Mouse (Mus musculus) megakaryocyte progenitor cell, adult 5-6 weeks (primary cell): Measurements from ENCODE around the gene Rnf185. TPM values are rescaled to one million over a fixed set of nuclear protein-coding genes. Genes with fewer than 3 reads are reported as not detected.

ENCODE experiments used
- ATAC-seq: replicated peaks from 2 replicates; pipeline ENCODE4 v1.8.0; 2016; ENCODE audit warnings: mild to moderate bottlenecking, moderate TSS enrichment, inconsistent platforms; ENCODE audit not compliant: poor library complexity
- total RNA-seq, 2 experiments: library from RNA; stranded (forward) in 1 of 2; stranded (reverse) in 1 of 2; fragments of 157-497, 149-512 nt in 1 of 2; fragments of 200-1000 nt in 1 of 2; gene quantifications; 2 replicates each; pipeline versions ENCODE4 v1.2.3 to v1.2.4; 2015 to 2017

Gene Rnf185
- total RNA-seq, 2 experiments from 2014 or later, result 15.3 to 16.3 TPM

- peak; percentile 79 for ATAC-seq
Observed at GRCm38 (mm10) chr11:3444875-3445274, 7.3 kb downstream of the Rnf185 start.

DNA sequence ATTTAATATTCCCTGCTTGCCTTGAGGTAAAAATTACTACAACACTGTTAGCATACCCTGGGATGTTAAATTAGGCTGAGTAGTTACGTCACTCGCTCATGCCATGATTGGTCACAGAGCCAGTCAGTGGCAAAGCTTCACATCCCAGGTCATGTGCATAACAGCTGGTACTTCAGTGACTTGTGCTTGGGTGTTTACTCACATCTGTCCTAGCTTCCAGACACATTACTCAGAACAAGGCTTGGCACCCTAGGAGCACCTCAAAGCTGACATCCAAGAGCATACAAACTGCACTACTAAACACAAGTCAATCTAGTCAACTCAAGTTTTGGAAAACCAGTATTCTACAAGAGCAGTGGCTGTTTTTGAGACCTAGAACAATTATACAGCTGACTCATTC, 9.1 kb downstream of the Rnf185 start:
- ATAC-seq, result no peak

DNA sequence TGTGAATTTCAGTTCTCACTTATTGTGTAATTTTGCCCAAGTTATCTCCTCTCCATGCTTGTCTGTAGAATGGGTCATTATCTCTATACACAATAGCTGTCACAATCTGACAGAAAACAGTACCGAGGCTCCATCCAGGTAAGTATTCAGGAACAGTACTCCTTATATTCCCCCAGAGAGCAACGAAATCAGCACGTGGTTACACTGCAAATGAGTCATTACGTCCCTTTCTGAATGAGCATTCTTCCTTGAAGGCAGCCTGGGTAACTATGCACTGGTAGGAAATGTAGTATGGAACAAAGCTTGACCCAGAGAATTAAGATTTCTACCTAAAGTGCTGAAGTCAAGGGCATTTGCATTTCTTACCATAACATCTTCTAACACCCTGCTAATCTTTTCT, 9.5 kb downstream of the Rnf185 start:
- no peak for ATAC-seq

DNA sequence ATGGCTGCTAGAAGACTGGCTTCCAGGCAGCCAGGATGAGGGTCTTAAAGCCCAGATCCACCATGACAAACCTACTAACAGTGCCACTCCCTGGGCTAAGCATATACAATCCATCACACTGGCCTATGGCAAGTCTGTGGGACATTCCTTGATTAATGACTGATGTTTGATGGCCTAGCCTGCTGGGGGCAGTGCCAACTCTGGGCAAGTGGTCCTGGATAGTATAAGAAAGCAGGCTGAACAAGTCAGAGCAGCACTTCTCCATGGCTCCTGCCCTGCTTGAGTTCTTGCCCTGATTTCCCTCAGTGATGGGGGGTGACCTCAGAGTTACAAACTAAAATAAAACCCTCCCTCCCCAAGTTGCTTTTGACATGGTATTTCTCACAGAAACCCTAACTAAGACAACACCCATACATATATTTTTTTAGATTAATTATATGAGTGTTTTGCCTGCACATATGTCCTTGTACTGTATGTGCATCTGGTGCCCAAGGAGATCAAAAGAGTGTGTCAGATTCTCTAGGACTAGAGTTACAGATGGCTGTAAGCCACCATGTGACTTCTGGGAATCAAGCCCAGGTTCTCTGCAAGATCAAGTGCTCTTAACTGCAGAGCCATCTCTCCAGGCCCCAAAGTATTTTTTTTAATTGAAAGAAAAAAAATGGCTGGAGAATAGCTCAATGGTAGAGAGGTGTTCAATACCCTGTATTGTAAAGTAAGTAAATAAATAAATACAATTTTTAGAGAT, 10.3 kb downstream of the Rnf185 start:
- ATAC-seq, result no peak

GRCm38 (mm10) chr11:3437621-3438020, 14.5 kb downstream of the Rnf185 start:
- no peak for ATAC-seq

DNA sequence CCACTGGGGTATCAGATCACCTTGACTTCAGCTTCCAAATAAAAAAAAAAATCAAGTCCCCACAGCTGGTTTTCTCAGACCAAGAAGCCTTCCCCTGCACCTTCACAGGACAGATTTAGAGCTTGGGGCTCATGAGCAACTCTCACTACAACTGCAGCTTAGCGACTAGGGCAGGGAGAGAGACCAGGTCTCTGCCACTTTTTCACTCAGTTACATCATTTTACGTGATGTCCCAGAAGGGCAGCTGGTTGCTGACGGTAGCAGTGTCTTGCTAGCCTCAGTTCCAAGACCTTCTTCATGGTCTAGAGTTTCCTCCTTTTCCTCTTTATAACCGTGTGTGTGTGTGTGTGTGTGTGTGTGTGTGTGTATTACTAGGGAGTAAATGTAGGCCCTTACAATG, 18.4 kb downstream of the Rnf185 start:
- ATAC-seq, result no peak

DNA sequence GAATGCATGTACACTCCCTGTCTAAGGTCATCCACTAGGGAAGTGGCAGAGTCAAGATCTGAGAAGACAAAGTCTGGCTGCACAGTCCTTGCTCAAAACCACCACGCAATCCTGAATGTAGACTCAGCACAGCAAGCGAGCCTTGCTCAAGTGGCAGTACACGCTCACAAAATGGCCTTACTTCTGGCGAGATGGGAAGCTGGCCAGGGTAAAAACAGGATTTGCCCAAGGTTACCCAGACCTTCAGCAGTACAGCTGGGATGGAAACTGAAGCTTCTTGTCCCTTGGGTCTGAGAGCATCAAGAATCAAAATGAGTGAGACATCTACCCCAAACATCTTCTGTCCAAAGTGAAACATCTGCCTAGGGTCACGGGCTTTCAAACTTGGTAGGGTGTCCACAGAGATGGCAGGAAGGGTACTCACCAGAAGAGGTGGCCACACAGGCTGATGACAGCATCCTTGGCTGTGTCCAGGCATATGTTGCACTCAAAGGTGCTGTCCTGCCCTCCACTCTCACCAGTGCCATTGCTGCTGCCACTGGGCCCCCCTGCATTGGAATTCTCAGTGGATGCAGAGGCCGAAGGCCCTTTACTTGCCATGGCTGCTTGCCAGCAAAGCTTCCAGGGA, 20.1 kb downstream of the Rnf185 start:
- ATAC-seq, result no peak

DNA sequence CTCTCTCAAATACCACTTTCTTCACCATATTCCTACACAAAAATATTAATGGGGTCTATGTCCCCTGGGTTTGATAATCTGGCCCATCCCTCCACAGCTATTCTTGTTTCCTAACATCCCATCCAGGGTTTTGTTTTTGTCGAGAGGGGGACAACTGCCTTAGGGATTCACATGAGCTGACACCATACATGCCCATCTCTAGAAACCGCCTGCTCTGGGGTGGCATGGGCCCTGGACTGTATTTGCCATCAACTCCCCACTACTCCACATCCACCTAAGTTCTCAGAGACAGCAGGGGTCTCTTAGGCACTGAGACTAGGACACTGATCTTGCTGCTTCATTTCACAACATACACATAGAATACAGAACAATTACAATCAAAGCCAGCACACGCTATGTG, 20.6 kb downstream of the Rnf185 start:
- no peak for ATAC-seq

DNA sequence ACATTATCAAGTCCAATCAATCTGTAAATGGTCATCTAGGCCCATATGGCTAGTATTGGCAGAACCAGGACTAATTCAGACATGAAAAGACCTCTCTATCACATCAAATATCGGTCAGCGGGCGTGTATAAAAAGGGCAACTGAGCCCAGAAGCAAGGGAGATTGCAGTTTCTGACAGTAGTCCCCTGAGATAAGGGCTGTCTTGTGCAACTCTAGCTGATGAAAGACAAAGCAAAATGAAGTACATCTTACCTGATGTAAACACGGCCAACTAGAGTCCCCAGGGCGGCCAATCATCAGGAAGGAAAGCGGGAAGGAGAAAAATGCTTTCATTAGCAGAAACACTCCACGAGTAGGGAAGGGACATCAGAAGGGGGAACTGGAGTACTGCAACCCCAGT, 23.5 kb downstream of the Rnf185 start:
- ATAC-seq, result no peak

DNA sequence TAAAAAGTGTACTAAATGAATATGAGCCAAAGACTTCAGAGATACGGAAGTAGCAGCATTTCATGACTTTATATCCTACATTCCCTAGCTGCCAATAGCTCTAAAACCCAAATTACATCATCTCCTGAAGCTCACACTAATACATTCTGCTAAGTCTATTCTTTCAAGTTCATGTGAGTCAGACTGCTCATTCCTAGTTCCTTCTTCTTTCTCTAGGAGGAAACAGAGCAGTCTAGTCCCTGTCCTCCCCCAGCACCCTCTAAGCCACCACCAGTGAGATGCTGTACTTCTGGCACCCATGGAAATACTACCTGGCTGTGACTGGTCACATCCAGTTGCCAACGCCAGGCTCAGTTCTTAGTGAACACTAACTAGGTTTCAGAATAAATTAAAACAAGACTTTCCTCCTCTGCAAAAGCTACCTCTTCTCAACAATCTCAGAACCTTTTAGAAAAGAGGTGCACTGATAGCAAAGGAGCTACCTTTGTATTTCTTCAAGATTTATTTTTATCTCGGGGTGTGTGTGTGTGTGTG, 24.4 kb downstream of the Rnf185 start:
- no peak for ATAC-seq

- ATAC-seq, result no peak
Observed at GRCm38 (mm10) chr11:3422242-3422641, 29.9 kb downstream of the Rnf185 start.

- no peak for ATAC-seq
Observed at GRCm38 (mm10) chr11:3418741-3419140, 33.4 kb downstream of the Rnf185 start.

GRCm38 (mm10) chr11:3417795-3418194, 34.4 kb downstream of the Rnf185 start:
- no peak for ATAC-seq

GRCm38 (mm10) chr11:3416399-3416798, 35.8 kb downstream of the Rnf185 start:
- ATAC-seq, result no peak

DNA sequence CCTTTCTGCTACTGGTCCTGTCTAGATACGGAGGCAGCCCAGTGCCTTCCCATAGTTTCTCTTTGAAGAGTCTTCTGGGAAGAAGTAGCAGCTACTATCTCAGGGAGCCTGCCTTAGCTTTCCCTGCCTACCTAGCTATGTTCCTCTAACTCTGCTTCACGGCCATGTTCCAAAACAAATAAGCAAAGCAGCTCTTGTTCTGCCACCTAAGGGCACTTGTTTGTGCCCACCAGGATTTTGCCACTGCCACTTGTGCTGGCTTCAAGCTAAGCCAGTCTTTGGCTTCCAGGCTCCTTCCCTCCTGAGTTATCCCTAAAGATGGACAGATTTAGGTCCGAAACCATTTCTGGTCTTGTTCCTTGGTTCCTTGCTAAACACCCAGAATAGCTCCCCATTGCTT, 40.1 kb downstream of the Rnf185 start:
- ATAC-seq, result no peak

GRCm38 (mm10) chr11:3408997-3409732, 43.0 kb downstream of the Rnf185 start, which contains the start of gene Limk2:
TSS of gene Limk2 (minus strand) at chr11:3409189.
- peak; percentile 96 for ATAC-seq

DNA sequence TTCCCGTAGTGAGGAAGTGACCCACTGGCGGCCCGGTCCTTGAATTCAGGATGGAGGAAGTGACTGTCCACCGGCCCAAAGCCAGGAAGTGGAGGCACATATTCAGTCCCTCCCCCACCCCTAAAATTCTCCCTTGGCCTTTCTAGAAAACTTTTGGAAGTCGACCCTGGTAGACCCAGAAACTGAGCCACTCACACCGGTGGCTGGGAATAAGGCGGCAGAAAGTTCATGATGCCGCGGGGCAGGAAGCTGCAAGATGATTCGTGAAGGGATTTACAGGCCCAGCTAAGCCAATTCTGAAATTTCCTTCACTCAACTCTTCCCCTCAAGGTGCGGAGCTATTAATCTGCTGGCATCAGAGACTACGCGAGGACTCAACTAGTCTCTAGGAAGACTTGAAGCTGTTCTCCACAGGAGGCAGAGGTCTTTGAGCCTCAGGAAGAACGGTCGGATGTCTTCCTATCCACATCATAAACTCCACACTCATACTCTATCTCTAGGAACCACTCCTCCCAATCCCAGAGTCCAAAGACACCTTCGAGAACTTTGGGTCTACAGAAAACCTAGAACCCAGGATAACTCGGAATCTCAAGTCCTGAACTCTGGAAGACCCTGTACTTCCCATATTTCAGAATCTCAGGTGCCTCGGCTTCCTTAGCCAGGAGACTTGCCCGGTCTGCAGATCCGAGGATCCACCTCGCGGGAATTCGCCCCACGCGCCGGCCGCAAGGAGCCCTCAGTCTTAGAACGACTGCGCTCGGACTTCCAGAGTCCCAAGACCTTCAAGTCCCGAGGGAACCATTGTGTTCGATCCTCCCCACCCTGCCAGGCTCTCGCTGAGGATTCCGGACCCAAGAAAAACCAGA, 43.8 kb downstream of the Rnf185 start:
- no peak for ATAC-seq

DNA sequence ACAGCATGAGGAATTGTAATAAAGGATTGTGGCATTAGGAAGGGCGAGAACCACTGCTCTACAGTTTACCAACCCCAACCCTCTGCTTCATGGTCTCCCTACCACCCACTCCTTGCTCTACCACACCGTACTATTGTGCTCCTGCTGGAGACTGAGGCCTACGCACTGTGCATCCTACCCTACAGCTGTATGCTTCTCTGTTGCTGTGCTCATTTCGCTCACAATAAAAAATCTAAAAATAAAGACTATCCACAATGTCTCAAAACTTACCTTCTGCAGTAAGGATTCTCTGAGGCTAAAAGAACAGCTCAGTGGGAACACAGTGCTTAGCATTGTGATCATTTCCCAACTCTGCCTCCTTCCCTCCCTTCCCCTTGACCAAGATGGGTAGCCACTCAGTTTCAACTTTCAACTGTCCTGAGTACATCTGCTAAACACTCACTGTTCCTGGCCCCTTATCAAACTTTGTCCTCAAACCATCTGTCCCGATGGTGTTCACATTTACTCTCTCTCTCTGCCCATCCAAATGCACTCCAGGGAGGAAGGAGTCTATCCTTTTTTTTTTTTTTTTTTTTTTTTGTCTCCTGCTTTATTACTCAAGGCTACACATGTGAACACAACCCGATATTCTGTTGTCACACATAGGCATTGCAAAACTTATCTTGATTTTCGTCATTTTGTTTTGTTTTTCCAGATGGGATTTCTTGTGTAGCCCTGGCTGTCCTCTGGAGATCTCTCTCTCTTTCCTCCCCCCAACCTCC, 47.7 kb downstream of the Rnf185 start:
- no peak for ATAC-seq

DNA sequence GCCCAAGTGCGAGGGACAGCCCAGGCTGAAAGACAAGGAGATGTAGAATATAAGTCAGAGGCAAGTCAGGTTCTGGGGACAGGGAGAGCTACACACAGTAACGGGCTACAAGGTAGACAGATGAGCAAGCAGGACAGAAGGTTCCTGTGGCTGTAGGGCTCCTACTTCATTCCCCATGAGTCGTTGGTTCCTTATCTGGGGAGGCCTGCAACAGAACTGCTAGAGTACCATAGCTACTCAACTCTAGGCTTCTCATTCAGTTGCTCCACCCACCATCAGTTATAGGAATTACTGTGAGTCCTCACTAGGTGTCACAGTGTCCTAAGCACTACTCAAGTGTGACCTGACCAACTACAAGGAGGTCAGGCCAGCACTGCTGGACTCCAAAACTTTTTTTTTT, 49.1 kb downstream of the Rnf185 start:
- ATAC-seq, result peak; percentile 83

GRCm38 (mm10) chr11:3398318-3398717, 53.8 kb downstream of the Rnf185 start:
- no peak for ATAC-seq
